Mouse (Mus musculus): ENCODE data around the gene Cox10.

Cox10 gene

GRCm38 (mm10) chr11:64044024-64044423 lies 35.2 kb downstream of the Cox10 start:
- no peak for DNase-seq

- no peak for DNase-seq
These were observed 38.0 kb downstream of the Cox10 start for GRCm38 (mm10) chr11:64041281-64041680.

GRCm38 (mm10) chr11:64039600-64039999 lies 39.7 kb downstream of the Cox10 start:
- no peak for DNase-seq

- DNase-seq: no peak
These were observed 41.7 kb downstream of the Cox10 start for GRCm38 (mm10) chr11:64037471-64038125.

GRCm38 (mm10) chr11:64036306-64036705 lies 43.0 kb downstream of the Cox10 start:
- DNase-seq: no peak

GRCm38 (mm10) chr11:64035709-64036108 lies 43.6 kb downstream of the Cox10 start:
- no peak for DNase-seq

GRCm38 (mm10) chr11:64034686-64035085 lies 44.6 kb downstream of the Cox10 start:
- DNase-seq: no peak

GRCm38 (mm10) chr11:64027423-64027822 lies 51.8 kb downstream of the Cox10 start:
- no peak for DNase-seq

- DNase-seq: peak in 1 of 2 experiments; percentile 45
These were observed 53.4 kb downstream of the Cox10 start for GRCm38 (mm10) chr11:64025843-64026242.

- DNase-seq: no peak
These were observed 54.7 kb downstream of the Cox10 start for GRCm38 (mm10) chr11:64024575-64024974.

- no peak for DNase-seq
These were observed 55.8 kb downstream of the Cox10 start for GRCm38 (mm10) chr11:64023380-64023981.

- no peak for DNase-seq
These were observed 56.7 kb downstream of the Cox10 start for GRCm38 (mm10) chr11:64022403-64023047.

- no peak for DNase-seq
These were observed 60.0 kb downstream of the Cox10 start for GRCm38 (mm10) chr11:64019235-64019634.

- DNase-seq: no peak
These were observed 61.1 kb downstream of the Cox10 start for GRCm38 (mm10) chr11:64018165-64018564.

- DNase-seq: no peak
These were observed 64.0 kb downstream of the Cox10 start for GRCm38 (mm10) chr11:64015309-64015708.

- peak in 1 of 2 experiments; percentile 41 for DNase-seq
These were observed 68.4 kb downstream of the Cox10 start for GRCm38 (mm10) chr11:64010724-64011496.

GRCm38 (mm10) chr11:64004152-64004551 lies 75.1 kb downstream of the Cox10 start:
- peak in 1 of 2 experiments; percentile 5 for DNase-seq

GRCm38 (mm10) chr11:64003484-64003883 lies 75.8 kb downstream of the Cox10 start:
- DNase-seq: peak in 1 of 2 experiments; percentile 31

- peak in 1 of 2 experiments; percentile 23 for DNase-seq
These were observed 76.6 kb downstream of the Cox10 start for GRCm38 (mm10) chr11:64002629-64003028.

GRCm38 (mm10) chr11:64001111-64001510 lies 78.2 kb downstream of the Cox10 start:
- peak in 1 of 2 experiments; percentile 1 for DNase-seq

- DNase-seq: peak in 1 of 2 experiments; percentile 33
These were observed 79.0 kb downstream of the Cox10 start for GRCm38 (mm10) chr11:64000200-64000794.

GRCm38 (mm10) chr11:63999431-63999830 lies 79.8 kb downstream of the Cox10 start:
- DNase-seq: peak in 1 of 2 experiments; percentile 14

GRCm38 (mm10) chr11:63991958-63992357 lies 87.3 kb downstream of the Cox10 start:
- no peak for DNase-seq
